Mouse (Mus musculus) midbrain, embryonic 13.5 days (tissue): ENCODE results near the gene Map1lc3a. TPM values are rescaled to one million over a fixed set of nuclear protein-coding genes. Genes with fewer than 3 reads are reported as not detected.

Experiments used
- ATAC-seq: fragments of 200-750 bp; cut with Nextera tagmentation; 2 replicates; pipeline ENCODE4 v1.8.0; 2017; ENCODE audit warnings: mild to moderate bottlenecking, moderate TSS enrichment, moderate library complexity
- H3K27ac ChIP-seq: fragments of 300-500 bp; sonication (generic); 2 replicates; pipeline ENCODE4 v1.5.1; 2015; ENCODE audit warnings: inconsistent platforms, mild to moderate bottlenecking, moderate library complexity
- H3K27me3 ChIP-seq: fragments of 300-500 bp; sonication (generic); 2 replicates; pipeline ENCODE4 v1.6.1; 2015; ENCODE audit warnings: mild to moderate bottlenecking, inconsistent platforms
- H3K36me3 ChIP-seq: fragments of 300-500 bp; sonication (generic); 2 replicates; pipeline ENCODE4 v1.6.1; 2015; ENCODE audit warnings: mild to moderate bottlenecking, inconsistent platforms
- H3K4me1 ChIP-seq: fragments of 300-500 bp; sonication (generic); replicated peaks from 2 replicates; pipeline ENCODE4 v1.6.1; 2015; ENCODE audit warnings: inconsistent platforms
- H3K4me2 ChIP-seq: fragments of 300-500 bp; sonication (generic); replicated peaks from 2 replicates; pipeline ENCODE4 v1.6.1; 2015; ENCODE audit warnings: moderate library complexity, mild to moderate bottlenecking, inconsistent platforms
- H3K4me3 ChIP-seq: fragments of 300-500 bp; sonication (generic); replicated peaks from 2 replicates; pipeline ENCODE4 v1.5.1; 2015; ENCODE audit warnings: mild to moderate bottlenecking, inconsistent platforms
- H3K9ac ChIP-seq: fragments of 300-500 bp; sonication (generic); replicated peaks from 2 replicates; pipeline ENCODE4 v1.6.1; 2015; ENCODE audit warnings: mild to moderate bottlenecking, inconsistent platforms
- H3K9me3 ChIP-seq: fragments of 300-500 bp; sonication (generic); 2 replicates; pipeline ENCODE4 v1.6.1; 2016; ENCODE audit warnings: mild to moderate bottlenecking, inconsistent platforms
- WGBS: fragments of 180-500 bp; shearing (Covaris S2); methylation state at CpG from one replicate; pipeline ENCODE4 v1.1.7; 2015; 5-methylcytosine and 5-hydroxymethylcytosine counted together
- polyA plus RNA-seq: library from polyadenylated mRNA; unstranded; fragments of >200 nt; fragmentation: Nextera tagmentation; extraction: Ambion mirVana; gene quantifications from 2 replicates; pipeline ENCODE4 v1.2.1, GENCODE M21; 2015

The Map1lc3a gene
- polyA plus RNA-seq, 1 experiment from 2014 or later: 332 TPM

DNA sequence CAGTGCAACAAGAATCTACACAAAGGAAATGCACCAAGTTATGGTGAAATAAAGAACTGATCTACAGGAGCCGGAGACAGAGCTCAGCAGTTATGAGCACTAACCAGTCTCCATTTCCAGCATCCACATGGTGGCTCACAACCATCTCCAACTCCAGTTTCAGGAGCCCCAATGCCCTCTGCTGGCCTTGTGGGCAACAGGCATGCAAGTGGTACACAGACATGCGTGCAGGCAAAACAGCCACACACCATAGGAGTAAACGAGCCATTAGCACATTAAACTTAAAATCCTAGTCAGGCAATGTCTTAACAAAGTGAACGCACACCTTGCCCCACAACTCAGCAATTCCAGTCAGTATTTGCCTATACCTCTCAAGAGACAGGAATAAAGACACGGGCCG lies 4.1 kb upstream of the Map1lc3a start:
- Histone ChIP-seq H3K4me1 (peaks cover 1% of the 10 kb centered on the region), H3K9ac (no peak overlapping the region), H3K4me3 (no peak overlapping the region), H3K36me3 (no peaks in the 10 kb centered on the region), H3K9me3 (no peaks in the 10 kb centered on the region), H3K4me2 (no peak overlapping the region), H3K27ac (no peak overlapping the region), H3K27me3 (no peaks in the 10 kb centered on the region)
- 81% methylated on average over 6 of the region's 6 CpGs for WGBS
- no peak for ATAC-seq

DNA sequence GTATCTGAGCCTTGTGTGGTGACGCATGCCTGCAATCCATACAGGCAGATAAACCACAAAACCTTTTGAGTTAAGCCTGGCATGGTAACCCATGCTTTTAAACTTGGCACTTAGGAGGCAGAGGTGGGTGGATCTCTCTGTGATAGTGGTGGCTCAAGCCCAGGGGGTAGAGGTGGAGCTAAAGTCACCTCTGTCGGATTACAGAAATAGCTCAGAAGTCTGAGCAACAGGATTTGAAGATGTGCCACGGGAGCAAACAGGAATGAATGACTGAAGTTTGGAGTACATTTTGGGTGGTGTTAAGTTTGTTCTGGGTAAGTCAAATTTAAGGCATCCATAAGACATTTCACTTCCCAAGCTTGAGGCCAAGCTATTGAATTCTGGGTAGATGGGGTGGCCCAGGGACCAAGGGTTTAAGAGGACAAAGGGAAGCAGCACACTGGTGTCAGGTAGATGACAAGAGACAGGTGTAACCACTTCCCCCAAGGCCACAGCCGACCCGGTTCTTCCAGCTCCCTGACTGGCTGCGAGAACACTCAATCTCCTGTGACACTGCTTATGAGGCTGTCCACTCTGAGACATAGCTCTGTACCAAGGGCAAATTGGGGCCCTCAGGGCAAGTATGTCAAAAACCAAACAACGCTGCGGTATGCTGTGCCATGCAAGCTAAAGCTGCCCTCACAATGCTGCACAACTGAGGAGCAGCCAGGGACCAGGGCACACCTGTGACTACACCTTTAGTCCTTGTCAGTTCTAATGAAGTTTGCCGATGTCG lies 3.5 kb upstream of the Map1lc3a start:
- no peaks in the 10 kb centered on the region for H3K27me3 ChIP-seq
- H3K36me3 ChIP-seq: peaks cover 1% of the 10 kb centered on the region
- H3K9ac ChIP-seq: no peak overlapping the region
- H3K4me3 ChIP-seq: no peak overlapping the region
- H3K9me3 ChIP-seq: no peaks in the 10 kb centered on the region
- 84% methylated on average over 10 of the region's 10 CpGs for WGBS
- H3K4me2 ChIP-seq: no peak overlapping the region
- no peak for ATAC-seq
- no peak overlapping the region for H3K27ac ChIP-seq
- peaks cover 7% of the 10 kb centered on the region for H3K4me1 ChIP-seq

DNA sequence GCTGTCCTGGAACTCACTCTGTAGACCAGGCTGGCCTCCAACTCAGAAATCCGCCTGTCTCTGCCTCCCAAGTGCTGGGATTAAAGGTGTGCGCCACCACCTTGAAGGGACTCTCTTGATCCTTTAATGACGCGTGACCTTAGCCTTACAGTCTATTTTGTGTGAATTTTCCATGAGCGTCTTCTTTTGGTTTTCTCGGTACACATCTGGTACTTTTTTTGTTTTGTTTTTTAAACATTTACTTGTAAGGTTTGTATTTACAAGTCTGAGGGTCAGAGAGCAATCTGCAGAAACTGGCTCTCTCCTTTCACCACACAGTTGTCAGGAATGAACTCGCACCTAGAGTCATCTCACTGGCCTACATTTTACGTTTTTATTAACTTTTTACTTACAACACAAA lies 2.5 kb upstream of the Map1lc3a start:
- no peak for ATAC-seq

DNA sequence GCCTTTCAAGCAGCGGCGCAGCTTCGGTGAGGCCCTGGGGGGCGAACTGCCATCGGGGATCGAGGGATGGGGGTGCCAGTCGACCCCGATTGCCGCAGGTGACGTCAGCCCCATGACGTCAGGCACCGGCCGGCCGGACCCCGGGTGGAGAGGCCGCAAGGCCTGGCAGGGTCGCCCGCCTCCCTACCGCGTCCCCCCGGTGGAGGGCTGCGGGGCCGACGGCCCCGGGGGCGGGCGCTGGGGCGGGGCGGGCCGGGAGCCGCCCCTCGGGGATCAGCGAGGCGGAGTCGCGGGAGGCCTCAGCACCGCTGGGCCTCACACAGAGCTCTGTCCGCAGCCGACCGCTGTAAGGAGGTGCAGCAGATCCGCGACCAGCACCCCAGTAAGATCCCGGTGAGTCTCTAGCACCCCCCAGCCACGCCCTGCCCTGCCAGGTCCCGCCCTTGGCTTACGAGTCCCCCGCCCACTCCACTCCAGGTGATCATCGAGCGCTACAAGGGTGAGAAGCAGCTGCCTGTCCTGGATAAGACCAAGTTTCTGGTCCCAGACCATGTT lies 601 bp downstream of the Map1lc3a start:
- Histone ChIP-seq H3K4me2 (peak overlapping the region; percentile 80), H3K27ac (peak overlapping the region; percentile 80), H3K9ac (peak overlapping the region; percentile 93), H3K36me3 (peaks cover 18% of the 10 kb centered on the region), H3K27me3 (no peaks in the 10 kb centered on the region), H3K4me1 (peaks cover 11% of the 10 kb centered on the region), H3K4me3 (peak overlapping the region; percentile 90), H3K9me3 (no peaks in the 10 kb centered on the region)
- under 1% methylated on average over 32 of the region's 49 CpGs for WGBS
- ATAC-seq: peak; percentile 78

More for the DNA sequence above, 2.5 kb upstream of the Map1lc3a start:
- WGBS: 85% methylated on average over 8 of the region's 8 CpGs
- Histone ChIP-seq H3K36me3 (peaks cover 11% of the 10 kb centered on the region), H3K4me2 (no peak overlapping the region), H3K9ac (no peak overlapping the region), H3K27ac (no peak overlapping the region), H3K27me3 (no peaks in the 10 kb centered on the region), H3K9me3 (no peaks in the 10 kb centered on the region), H3K4me3 (no peak overlapping the region), H3K4me1 (peaks cover 11% of the 10 kb centered on the region)

DNA sequence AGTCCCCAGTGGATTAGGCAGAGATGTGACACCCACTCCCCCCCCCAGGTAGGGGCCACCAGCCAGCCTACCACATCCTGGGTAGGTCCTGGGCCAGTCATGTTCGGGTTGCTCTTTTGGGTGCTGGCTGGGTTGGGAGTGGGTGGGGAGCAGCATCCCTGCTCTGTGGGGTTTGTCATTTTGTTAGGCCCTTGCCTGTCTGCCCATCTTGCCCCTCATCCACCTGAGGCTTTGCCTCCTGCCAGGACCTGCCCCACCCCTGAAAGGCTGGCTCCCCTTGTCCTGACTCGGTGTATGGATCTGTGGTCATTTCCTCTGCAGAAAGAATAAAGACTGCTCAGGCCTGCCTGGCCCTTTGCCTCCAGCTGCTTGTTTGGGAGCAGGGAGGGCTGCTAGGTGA lies 1.6 kb downstream of the Map1lc3a start:
- Histone ChIP-seq H3K4me3 (peak overlapping the region; percentile 90), H3K27me3 (no peaks in the 10 kb centered on the region), H3K4me1 (peaks cover 11% of the 10 kb centered on the region), H3K36me3 (peaks cover 18% of the 10 kb centered on the region), H3K4me2 (peak overlapping the region; percentile 80), H3K27ac (no peak overlapping the region), H3K9ac (peak overlapping the region; percentile 93; the same call in 1 of the 2 replicates), H3K9me3 (no peaks in the 10 kb centered on the region)
- no peak for ATAC-seq
- WGBS: 84% methylated on average over 2 of the region's 2 CpGs

DNA sequence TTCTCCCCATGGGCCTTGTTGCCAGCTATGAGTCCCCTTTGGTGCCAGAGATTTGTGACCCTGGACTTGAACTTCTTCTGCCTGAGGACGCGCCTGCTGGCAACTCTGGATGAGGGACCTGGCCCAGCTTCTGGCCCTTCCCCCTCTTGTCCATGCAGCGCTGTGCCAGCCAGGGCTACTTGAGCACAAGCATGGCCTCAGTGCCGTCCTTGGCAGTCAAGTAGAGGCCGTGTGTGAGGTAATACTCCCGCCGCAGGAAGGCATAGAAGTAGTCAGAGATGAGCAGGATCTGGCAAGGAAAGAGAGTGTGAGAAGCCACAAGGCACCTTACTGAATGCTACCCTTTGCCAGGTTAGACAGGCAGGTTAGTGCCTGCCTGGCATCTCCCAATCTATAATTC lies 2.3 kb downstream of the Map1lc3a start:
- no peak for ATAC-seq
- Histone ChIP-seq H3K27ac (no peak overlapping the region), H3K36me3 (peaks cover 24% of the 10 kb centered on the region), H3K27me3 (no peaks in the 10 kb centered on the region), H3K9me3 (no peaks in the 10 kb centered on the region), H3K4me3 (no peak overlapping the region), H3K4me2 (no peak overlapping the region), H3K4me1 (peaks cover 11% of the 10 kb centered on the region), H3K9ac (no peak overlapping the region)
- WGBS: 89% methylated on average over 7 of the region's 7 CpGs

DNA sequence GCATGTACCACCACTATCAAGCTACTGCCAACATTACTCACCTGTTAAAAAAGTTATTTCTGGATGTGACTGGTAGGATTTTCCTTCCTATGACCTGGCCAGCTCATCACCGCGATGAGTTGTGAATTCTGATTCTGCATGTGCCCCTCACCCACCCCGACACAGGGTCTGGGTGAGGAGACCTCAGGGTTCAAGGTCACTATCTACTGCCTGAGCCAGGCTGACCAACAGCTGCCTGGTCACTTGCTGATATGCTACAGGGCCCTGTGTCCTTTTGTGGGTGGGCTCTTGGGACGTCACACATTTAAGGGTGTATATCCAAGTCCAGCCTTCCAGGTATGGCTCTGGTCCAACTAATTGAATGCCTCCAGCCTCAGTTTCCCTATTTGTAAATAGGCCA lies 3.1 kb downstream of the Map1lc3a start:
- WGBS: 93% methylated on average over 4 of the region's 4 CpGs
- no peak overlapping the region for H3K27ac ChIP-seq
- no peak for ATAC-seq
- no peaks in the 10 kb centered on the region for H3K9me3 ChIP-seq
- H3K9ac ChIP-seq: no peak overlapping the region
- H3K4me3 ChIP-seq: no peak overlapping the region
- no peaks in the 10 kb centered on the region for H3K27me3 ChIP-seq
- H3K36me3 ChIP-seq: peaks cover 31% of the 10 kb centered on the region
- H3K4me2 ChIP-seq: no peak overlapping the region
- peaks cover 11% of the 10 kb centered on the region for H3K4me1 ChIP-seq

DNA sequence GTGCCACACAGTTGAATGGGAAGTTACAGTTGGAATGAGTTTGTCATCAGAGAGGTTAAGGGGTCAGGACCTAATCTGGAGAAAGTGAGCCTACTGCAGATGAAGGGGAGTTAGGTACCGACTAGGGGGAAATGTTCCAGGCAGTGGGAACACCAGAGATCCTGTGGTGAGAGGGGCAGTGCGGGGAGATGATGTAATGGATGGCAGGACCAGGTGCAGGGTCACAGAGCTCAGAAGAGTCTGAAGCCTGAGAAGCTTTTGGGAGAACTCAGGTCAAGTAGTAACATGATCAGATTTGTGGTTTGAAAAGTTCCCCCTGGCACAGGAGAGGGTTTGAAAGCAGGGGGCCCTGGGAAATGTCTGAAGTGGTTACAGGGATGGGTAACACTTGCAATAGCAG lies 4.0 kb downstream of the Map1lc3a start:
- peaks cover 40% of the 10 kb centered on the region for H3K36me3 ChIP-seq
- WGBS: 82% methylated on average over 2 of the region's 2 CpGs
- ATAC-seq: no peak

DNA sequence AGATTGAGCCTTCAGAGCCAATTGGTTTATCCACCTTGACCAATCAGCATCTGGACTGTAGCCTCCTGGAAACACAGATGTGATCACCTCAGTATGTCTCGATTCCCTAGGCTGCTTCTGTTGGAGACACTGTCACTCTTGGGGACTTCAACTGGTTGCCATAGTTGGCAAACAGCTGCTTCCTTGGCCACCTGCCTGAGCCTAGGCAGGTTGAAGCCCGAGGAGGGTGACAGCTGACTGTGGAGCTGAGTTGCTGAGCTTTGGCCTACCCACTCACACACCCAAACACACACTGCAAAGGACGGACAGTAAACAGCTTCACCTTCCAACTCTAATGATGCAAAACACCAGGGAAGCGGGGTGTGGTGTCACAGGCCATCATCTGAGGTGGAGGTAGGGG lies 7.7 kb downstream of the Map1lc3a start:
- H3K27ac ChIP-seq: no peak overlapping the region
- ATAC-seq: no peak
- no peak overlapping the region for H3K9ac ChIP-seq
- no peaks in the 10 kb centered on the region for H3K4me1 ChIP-seq
- H3K4me2 ChIP-seq: no peak overlapping the region
- no peaks in the 10 kb centered on the region for H3K27me3 ChIP-seq
- no peaks in the 10 kb centered on the region for H3K9me3 ChIP-seq
- WGBS: 92% methylated on average over 4 of the region's 4 CpGs
- H3K36me3 ChIP-seq: peaks cover 30% of the 10 kb centered on the region
- no peak overlapping the region for H3K4me3 ChIP-seq

More for the DNA sequence above, 4.0 kb downstream of the Map1lc3a start:
- H3K27ac ChIP-seq: no peak overlapping the region
- no peaks in the 10 kb centered on the region for H3K27me3 ChIP-seq
- no peak overlapping the region for H3K4me3 ChIP-seq
- no peak overlapping the region for H3K9ac ChIP-seq
- no peaks in the 10 kb centered on the region for H3K9me3 ChIP-seq
- no peak overlapping the region for H3K4me2 ChIP-seq
- H3K4me1 ChIP-seq: peaks cover 11% of the 10 kb centered on the region

DNA sequence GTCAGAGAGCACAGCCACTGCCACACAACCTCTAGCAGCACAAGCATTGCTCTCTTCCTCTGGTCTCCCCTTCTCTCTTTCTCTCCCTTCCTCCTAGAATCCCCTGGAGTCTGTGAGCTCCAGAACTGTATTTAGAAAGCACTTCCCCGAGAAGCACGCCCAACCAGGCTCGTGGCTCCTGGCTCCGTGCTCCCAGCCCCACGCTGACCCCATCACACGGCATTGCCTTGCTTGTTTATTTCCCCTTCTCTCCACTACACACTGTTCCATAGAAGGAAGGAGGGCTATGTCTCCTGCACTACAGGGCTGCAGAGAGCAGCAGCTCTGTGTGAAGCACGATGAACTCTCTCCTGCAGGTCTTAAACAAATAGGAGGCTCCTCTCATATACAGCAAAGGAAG lies 8.6 kb downstream of the Map1lc3a start:
- Histone ChIP-seq H3K36me3 (peaks cover 26% of the 10 kb centered on the region), H3K27me3 (no peaks in the 10 kb centered on the region), H3K4me3 (no peak overlapping the region), H3K4me1 (no peaks in the 10 kb centered on the region), H3K9me3 (no peaks in the 10 kb centered on the region), H3K4me2 (no peak overlapping the region), H3K27ac (no peak overlapping the region), H3K9ac (no peak overlapping the region)
- no peak for ATAC-seq
- 87% methylated on average over 7 of the region's 7 CpGs for WGBS

DNA sequence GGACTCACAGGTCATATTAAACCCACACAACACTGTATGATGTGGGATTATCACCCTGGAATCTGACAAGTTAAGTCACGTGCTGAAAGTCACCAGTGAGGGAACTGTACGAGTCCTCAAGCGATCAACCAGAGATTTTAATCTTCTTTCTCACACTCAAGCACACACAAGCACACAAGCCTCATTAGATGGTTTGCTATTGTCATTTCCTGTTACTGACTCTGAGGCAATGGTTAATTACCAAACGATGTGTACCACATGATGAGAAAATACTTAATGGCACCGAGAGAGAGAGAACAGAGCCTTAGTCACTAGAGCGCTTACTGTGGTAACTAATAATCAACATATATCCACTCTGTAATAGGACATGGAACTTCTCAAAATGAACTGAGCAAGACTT lies 9.6 kb downstream of the Map1lc3a start:
- no peak for ATAC-seq
- H3K27me3 ChIP-seq: no peaks in the 10 kb centered on the region
- H3K4me2 ChIP-seq: no peak overlapping the region
- H3K36me3 ChIP-seq: peaks cover 36% of the 10 kb centered on the region
- H3K9me3 ChIP-seq: no peaks in the 10 kb centered on the region
- H3K27ac ChIP-seq: no peak overlapping the region
- WGBS: 90% methylated on average over 6 of the region's 6 CpGs
- H3K4me1 ChIP-seq: no peaks in the 10 kb centered on the region
- no peak overlapping the region for H3K9ac ChIP-seq
- no peak overlapping the region for H3K4me3 ChIP-seq

DNA sequence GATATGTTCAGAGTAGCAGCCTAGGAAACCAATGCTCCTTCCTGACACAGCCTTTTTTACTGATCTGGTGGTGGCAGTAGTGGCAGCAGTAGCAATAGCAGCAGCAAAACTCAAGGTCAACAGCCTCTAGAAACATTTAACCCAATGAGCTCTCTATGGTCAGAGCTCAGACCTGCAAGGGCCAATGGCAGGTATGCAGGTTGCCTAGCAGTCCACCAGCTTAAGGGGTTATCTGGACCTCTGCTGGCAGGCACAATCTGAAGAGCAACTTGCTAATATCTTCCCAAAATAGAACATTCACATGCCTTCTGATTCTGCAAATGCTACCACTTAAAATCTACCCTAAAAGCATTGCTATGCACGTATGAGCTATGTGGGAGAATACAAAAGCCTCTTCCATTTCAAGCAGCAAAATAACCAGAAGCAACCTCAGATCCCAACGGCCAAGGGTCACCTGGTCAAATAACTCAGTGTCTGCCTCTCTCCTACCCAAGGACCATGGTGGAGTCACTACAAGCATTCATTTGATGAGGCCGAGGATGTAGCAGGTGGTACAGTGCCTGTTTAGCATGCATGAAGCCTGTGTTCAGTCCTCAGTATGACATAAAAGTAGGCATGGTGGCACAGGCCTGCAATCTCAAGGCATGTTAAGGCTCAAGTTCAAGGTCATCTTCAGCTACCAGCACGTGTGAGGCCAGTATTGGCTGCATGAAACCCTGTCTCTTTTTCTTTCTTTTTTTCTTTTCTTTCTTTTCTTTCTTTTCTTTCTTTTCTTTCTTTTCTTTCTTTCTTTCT lies 11.6 kb downstream of the Map1lc3a start:
- H3K4me1 ChIP-seq: no peaks in the 10 kb centered on the region
- no peak overlapping the region for H3K4me2 ChIP-seq
- no peaks in the 10 kb centered on the region for H3K9me3 ChIP-seq
- no peaks in the 10 kb centered on the region for H3K27me3 ChIP-seq
- no peak for ATAC-seq
- H3K4me3 ChIP-seq: no peak overlapping the region
- peaks cover 55% of the 10 kb centered on the region for H3K36me3 ChIP-seq
- WGBS: 89% methylated on average over 4 of the region's 4 CpGs
- H3K9ac ChIP-seq: no peak overlapping the region
- no peak overlapping the region for H3K27ac ChIP-seq
